Mouse (Mus musculus) heart, embryonic 11.5 days (tissue): ENCODE data around the gene Kcnj3. TPM values are rescaled to one million over a fixed set of nuclear protein-coding genes. Genes with fewer than 3 reads are reported as not detected.

Source experiments
- ATAC-seq: fragments of 200-750 bp; cut with Nextera tagmentation; replicated peaks from 2 replicates; pipeline ENCODE4 v1.8.0; 2017; ENCODE audit warnings: moderate library complexity; ENCODE audit not compliant: insufficient number of reproducible peaks, low FRiP score, low TSS enrichment
- H3K27ac ChIP-seq: fragments of 300-500 bp; sonication (generic); 2 replicates; pipeline ENCODE4 v1.5.1; 2014; ENCODE audit warnings: mild to moderate bottlenecking, low read depth, low read length
- H3K27me3 ChIP-seq: fragments of 300-500 bp; sonication (generic); 2 replicates; pipeline ENCODE4 v1.6.1; 2014; ENCODE audit warnings: mild to moderate bottlenecking, low read length, mixed read lengths; ENCODE audit not compliant: control insufficient read depth, insufficient read depth
- H3K36me3 ChIP-seq: fragments of 300-500 bp; sonication (generic); 2 replicates; pipeline ENCODE4 v1.6.1; 2014; ENCODE audit warnings: mild to moderate bottlenecking, low read length, moderate library complexity, mixed read lengths; ENCODE audit not compliant: control insufficient read depth, insufficient read depth
- H3K4me1 ChIP-seq: fragments of 300-500 bp; sonication (generic); 2 replicates; pipeline ENCODE4 v1.6.1; 2014; ENCODE audit warnings: low read length; ENCODE audit not compliant: control insufficient read depth, insufficient read depth
- H3K4me2 ChIP-seq: fragments of 300-500 bp; sonication (generic); 2 replicates; pipeline ENCODE4 v1.6.1; 2014; ENCODE audit warnings: mild to moderate bottlenecking, moderate library complexity
- H3K4me3 ChIP-seq: fragments of 300-500 bp; sonication (generic); 2 replicates; pipeline ENCODE4 v1.5.1; 2014; ENCODE audit warnings: low read depth, low read length
- H3K9ac ChIP-seq: fragments of 300-500 bp; sonication (generic); 2 replicates; pipeline ENCODE4 v1.6.1; 2014; ENCODE audit warnings: mild to moderate bottlenecking, low read depth, low read length, moderate library complexity
- H3K9me3 ChIP-seq: fragments of 300-500 bp; sonication (generic); replicated peaks from 2 replicates; pipeline ENCODE4 v1.6.1; 2016; ENCODE audit warnings: low read length; ENCODE audit not compliant: control insufficient read depth
- WGBS: fragments of 180-500 bp; shearing (Covaris S2); extraction: QIAGEN DNeasy Blood & Tissue Kit; methylation state at CpG from one replicate; pipeline ENCODE4 v1.1.7; 2014; ENCODE audit not compliant: insufficient replicate concordance; 5-methylcytosine and 5-hydroxymethylcytosine counted together
- polyA plus RNA-seq: library from polyadenylated mRNA; unstranded; fragments of >200 nt; fragmentation: Nextera tagmentation; extraction: Ambion mirVana; gene quantifications from 2 replicates; pipeline ENCODE4 v1.2.1, GENCODE M21; 2014

The Kcnj3 gene
- polyA plus RNA-seq, 1 experiment from 2014 or later = 6.4 TPM

- Histone ChIP-seq H3K27ac (no peak overlapping the region), H3K4me3 (no peak overlapping the region), H3K9me3 (no peaks in the 10 kb centered on the region), H3K4me1 (no peaks in the 10 kb centered on the region), H3K27me3 (no peaks in the 10 kb centered on the region), H3K9ac (no peak overlapping the region), H3K4me2 (no peak overlapping the region), H3K36me3 (no peaks in the 10 kb centered on the region)
- ATAC-seq = no peak
These were observed 111.8 kb downstream of the Kcnj3 start for GRCm38 (mm10) chr2:55547612-55548011.

DNA sequence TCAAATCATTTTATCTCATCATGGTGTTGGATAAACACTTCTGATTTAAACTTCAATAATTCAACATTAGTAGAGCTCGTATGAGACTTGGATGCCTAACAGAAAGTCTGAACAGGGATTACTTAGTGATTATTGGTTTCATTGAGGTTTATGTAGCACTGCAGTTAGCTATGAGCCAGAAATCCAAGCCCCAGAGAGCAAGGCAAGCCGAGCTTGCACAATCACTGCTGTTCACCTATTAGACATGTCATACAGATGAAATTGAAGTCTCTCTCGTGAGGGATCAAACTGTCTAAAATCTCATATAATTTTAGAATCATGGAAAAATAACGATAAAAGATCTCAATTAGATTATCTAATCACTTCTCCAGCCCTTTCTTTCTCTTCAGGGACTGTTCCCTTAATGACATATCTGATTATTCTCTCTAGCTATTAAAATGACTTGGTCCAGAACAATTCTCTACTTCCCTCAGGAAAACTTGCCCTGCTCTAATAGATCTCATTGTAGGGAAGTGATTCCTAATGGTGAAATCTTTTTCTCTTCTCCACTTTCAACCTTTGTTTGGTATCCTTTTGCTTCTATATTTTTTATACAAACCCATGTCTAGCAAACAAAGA, 122.7 kb downstream of the Kcnj3 start:
- no peaks in the 10 kb centered on the region for H3K27me3 ChIP-seq
- no peaks in the 10 kb centered on the region for H3K36me3 ChIP-seq
- no peak overlapping the region for H3K4me2 ChIP-seq
- H3K4me1 ChIP-seq = no peaks in the 10 kb centered on the region
- no peak overlapping the region for H3K4me3 ChIP-seq
- WGBS = 77% methylated on average over 4 of the region's 4 CpGs
- no peak overlapping the region for H3K9ac ChIP-seq
- ATAC-seq = no peak
- no peak overlapping the region for H3K27ac ChIP-seq
- H3K9me3 ChIP-seq = no peaks in the 10 kb centered on the region

- no peak overlapping the region for H3K27ac ChIP-seq
- ATAC-seq = no peak
- no peaks in the 10 kb centered on the region for H3K36me3 ChIP-seq
- H3K9me3 ChIP-seq = no peaks in the 10 kb centered on the region
- no peak overlapping the region for H3K4me3 ChIP-seq
- no peak overlapping the region for H3K4me2 ChIP-seq
- H3K4me1 ChIP-seq = no peaks in the 10 kb centered on the region
- H3K27me3 ChIP-seq = no peaks in the 10 kb centered on the region
- WGBS = 82% methylated on average over 7 of the region's 7 CpGs
- no peak overlapping the region for H3K9ac ChIP-seq
These were observed 133.5 kb downstream of the Kcnj3 start for GRCm38 (mm10) chr2:55569291-55569690.

- Histone ChIP-seq H3K4me3 (no peak overlapping the region), H3K4me2 (no peak overlapping the region), H3K9me3 (no peaks in the 10 kb centered on the region), H3K9ac (no peak overlapping the region), H3K36me3 (no peaks in the 10 kb centered on the region), H3K4me1 (no peaks in the 10 kb centered on the region), H3K27ac (no peak overlapping the region), H3K27me3 (no peaks in the 10 kb centered on the region)
- ATAC-seq = no peak
- 65% methylated on average over 3 of the region's 3 CpGs for WGBS
These were observed 135.7 kb downstream of the Kcnj3 start for GRCm38 (mm10) chr2:55571425-55571824.

GRCm38 (mm10) chr2:55580286-55580685, 144.5 kb downstream of the Kcnj3 start:
- ATAC-seq = no peak
- WGBS = 76% methylated on average over 2 of the region's 2 CpGs

GRCm38 (mm10) chr2:55591226-55591988, 155.6 kb downstream of the Kcnj3 start:
- no peak overlapping the region for H3K27ac ChIP-seq
- no peaks in the 10 kb centered on the region for H3K9me3 ChIP-seq
- H3K9ac ChIP-seq = no peak overlapping the region
- H3K36me3 ChIP-seq = no peaks in the 10 kb centered on the region
- H3K4me3 ChIP-seq = no peak overlapping the region
- ATAC-seq = no peak
- no peaks in the 10 kb centered on the region for H3K27me3 ChIP-seq
- H3K4me2 ChIP-seq = no peak overlapping the region
- 64% methylated on average over 3 of the region's 3 CpGs for WGBS
- no peaks in the 10 kb centered on the region for H3K4me1 ChIP-seq

More at GRCm38 (mm10) chr2:55580286-55580685, 144.5 kb downstream of the Kcnj3 start:
- Histone ChIP-seq H3K4me1 (no peaks in the 10 kb centered on the region), H3K27me3 (no peaks in the 10 kb centered on the region), H3K9me3 (no peaks in the 10 kb centered on the region), H3K4me2 (no peak overlapping the region), H3K4me3 (no peak overlapping the region), H3K9ac (no peak overlapping the region), H3K36me3 (no peaks in the 10 kb centered on the region), H3K27ac (no peak overlapping the region)
